Comparison of ENCODE assay signal across 31 mouse cellular contexts in the genomic region with DNA sequence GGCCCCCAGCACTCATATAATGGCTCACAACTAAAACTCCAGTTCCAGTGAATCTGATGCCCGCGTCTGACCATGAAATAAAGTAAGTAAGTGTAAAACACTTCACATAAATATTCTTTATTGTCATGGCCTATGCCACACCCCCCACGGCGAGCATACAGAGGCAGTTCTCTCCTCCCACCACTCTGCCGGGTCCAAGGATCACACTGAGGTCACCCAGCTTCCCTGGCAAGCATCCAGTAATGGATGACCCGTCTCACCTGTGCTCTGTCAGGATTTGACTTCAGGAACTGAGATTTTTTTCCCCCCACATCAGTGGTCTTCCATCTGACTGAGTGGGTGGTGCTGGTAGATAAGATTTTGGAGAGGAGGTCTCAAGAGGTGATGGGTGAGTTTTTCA. TPM values are rescaled to one million over a fixed set of nuclear protein-coding genes. Genes with fewer than 3 reads are reported as not detected.
A peak's percentile ranks its signal among the peaks of the same experiment; 100 is the strongest.
DNase-seq lines count a peak whose midpoint lies in the region; ATAC-seq and TF ChIP-seq lines count a peak whose summit lies in the region.
"Had no signal": no experiment of that assay in that cellular context is flagged by ENCODE, and none has a peak within 500 bp of the region (broad histone marks: within the 10 kb centered on the region; RNA-seq: fewer than 3 reads in every experiment).

No protein-coding gene starts in this region.

- H3K4me1 ChIP-seq in liver, embryonic 13.5 days (replicated peaks), result 0 out of 2 replicates have a peak, but pooled peaks cover 4% of the 10 kb centered on the region
- H3K4me1 ChIP-seq in liver, embryonic 11.5 days (replicated peaks; ENCODE audit: control insufficient read depth, insufficient read depth, low read length), result 0 out of 2 replicates have a peak, but pooled peaks cover 4% of the 10 kb centered on the region
- no peaks in the 10 kb centered on the region for H3K4me1 ChIP-seq in stomach, postnatal 0 days (replicated peaks; ENCODE audit: control insufficient read depth, insufficient read depth)
- H3K4me1 ChIP-seq in forebrain, embryonic 12.5 days, result peaks cover 21% of the 10 kb centered on the region

- no peak for TF ChIP-seq EP300 in stomach, postnatal 0 days (optimal IDR thresholded peaks at IDR 0.05)

- H3K36me3 ChIP-seq in liver, embryonic 13.5 days, result no peaks in the 10 kb centered on the region
- H3K36me3 ChIP-seq in liver, embryonic 11.5 days (ENCODE audit: control insufficient read depth, insufficient read depth, low read length), result no peaks in the 10 kb centered on the region
- H3K36me3 ChIP-seq in stomach, postnatal 0 days (ENCODE audit: control insufficient read depth, insufficient read depth, low read length), result no peaks in the 10 kb centered on the region
- no peaks in the 10 kb centered on the region for H3K36me3 ChIP-seq in forebrain, embryonic 12.5 days (replicated peaks)
- H3K36me3 ChIP-seq: embryonic facial prominence, embryonic 12.5 days; forebrain, embryonic 15.5 days; hindbrain, embryonic 12.5 days; limb, embryonic 10.5 days; limb, embryonic 15.5 days had no signal

- H3K9me3 ChIP-seq in liver, embryonic 13.5 days (replicated peaks), result no peaks in the 10 kb centered on the region
- H3K9me3 ChIP-seq in liver, embryonic 11.5 days (ENCODE audit: control insufficient read depth, low read length), result no peaks in the 10 kb centered on the region
- H3K9me3 ChIP-seq in stomach, postnatal 0 days (ENCODE audit: control insufficient read depth, low read length), result no peaks in the 10 kb centered on the region
- no peaks in the 10 kb centered on the region for H3K9me3 ChIP-seq in forebrain, embryonic 12.5 days
- H3K9me3 ChIP-seq: embryonic facial prominence, embryonic 12.5 days; forebrain, embryonic 15.5 days; hindbrain, embryonic 12.5 days; limb, embryonic 10.5 days; limb, embryonic 15.5 days had no signal

- TF ChIP-seq CTCF in stomach, postnatal 0 days (IDR thresholded peaks at IDR 0.05; ENCODE audit: low read depth), result no peak

- no peak overlapping the region for H3K4me2 ChIP-seq in liver, embryonic 13.5 days
- no peak overlapping the region for H3K4me2 ChIP-seq in liver, embryonic 11.5 days
- no peak overlapping the region for H3K4me2 ChIP-seq in stomach, postnatal 0 days (replicated peaks; ENCODE audit: low read depth)
- no peak overlapping the region for H3K4me2 ChIP-seq in forebrain, embryonic 12.5 days
- H3K4me2 ChIP-seq: embryonic facial prominence, embryonic 12.5 days; forebrain, embryonic 15.5 days; heart, embryonic 11.5 days; hindbrain, embryonic 12.5 days; limb, embryonic 15.5 days; lung, embryonic 14.5 days; midbrain, embryonic 11.5 days had no signal

- DNase-seq in kidney, adult 8-10 months, result peak; percentile 30 to 32
- no peak for DNase-seq in kidney, adult 18-20 months
- no peak for DNase-seq in liver, embryonic 13.5 days
- no peak for DNase-seq in liver, embryonic 11.5 days (ENCODE audit: low spot score)
- peak; percentile 47 to 63 for DNase-seq in kidney, postnatal 4 days
- peak; percentile 68 for DNase-seq in stomach, postnatal 0 days (ENCODE audit: low spot score)
- DNase-seq in lung, postnatal 14 days, result no peak
- DNase-seq: adrenal gland, postnatal 14 days; cerebellum, adult 18-20 months; cerebellum, postnatal 36 days; embryo, embryonic 11 days; gastrocnemius, postnatal 36 days; heart, adult 18-20 months; heart, postnatal 36 days; layer of hippocampus, adult 9-11 months; lung, embryonic 14.5 days; spleen, adult 18-20 months; thymus, adult 2 months; thymus, postnatal 4 days had no signal

- H3K4me3 ChIP-seq in liver, embryonic 13.5 days (replicated peaks), result no peak overlapping the region
- H3K4me3 ChIP-seq in liver, embryonic 11.5 days (ENCODE audit: low read depth, low read length), result no peak overlapping the region
- no peak overlapping the region for H3K4me3 ChIP-seq in stomach, postnatal 0 days (ENCODE audit: low read depth, low read length)
- H3K4me3 ChIP-seq in forebrain, embryonic 12.5 days (replicated peaks), result no peak overlapping the region
- H3K4me3 ChIP-seq: embryonic facial prominence, embryonic 12.5 days; forebrain, embryonic 15.5 days; hindbrain, embryonic 12.5 days; limb, embryonic 10.5 days; limb, embryonic 15.5 days had no signal

- 0 out of 2 replicates have a peak, but pooled peaks have one; percentile 20 for ATAC-seq in liver, embryonic 13.5 days (ENCODE audit: low read depth)
- no peak for ATAC-seq in liver, embryonic 11.5 days (replicated peaks; ENCODE audit: low FRiP score)
- ATAC-seq in stomach, postnatal 0 days (ENCODE audit: low FRiP score, low TSS enrichment), result peak; percentile 56; the same call in 1 of the 2 replicates
- ATAC-seq in forebrain, embryonic 12.5 days (ENCODE audit: low FRiP score), result no peak
- ATAC-seq: CD4-positive, CD25-positive, alpha-beta regulatory T cell, adult 4 months; forebrain, embryonic 15.5 days; hindbrain, postnatal 0 days; midbrain, embryonic 16.5 days had no signal

- peaks cover 40% of the 10 kb centered on the region for H3K27me3 ChIP-seq in liver, embryonic 13.5 days
- peaks cover 34% of the 10 kb centered on the region for H3K27me3 ChIP-seq in liver, embryonic 11.5 days (replicated peaks; ENCODE audit: control insufficient read depth, insufficient read depth, low read length)
- H3K27me3 ChIP-seq in stomach, postnatal 0 days (ENCODE audit: control insufficient read depth, insufficient read depth, low read length), result no peaks in the 10 kb centered on the region
- H3K27me3 ChIP-seq in forebrain, embryonic 12.5 days, result peaks cover 84% of the 10 kb centered on the region

- no peak overlapping the region for H3K27ac ChIP-seq in liver, embryonic 13.5 days
- H3K27ac ChIP-seq in liver, embryonic 11.5 days (ENCODE audit: low read depth, low read length), result no peak overlapping the region
- H3K27ac ChIP-seq in stomach, postnatal 0 days (replicated peaks), result no peak overlapping the region
- H3K27ac ChIP-seq in forebrain, embryonic 12.5 days, result no peak overlapping the region
- H3K27ac ChIP-seq: embryonic facial prominence, embryonic 12.5 days; forebrain, embryonic 15.5 days; hindbrain, embryonic 12.5 days; hindbrain, postnatal 0 days; kidney, postnatal 0 days; limb, embryonic 10.5 days; limb, embryonic 15.5 days had no signal

- WGBS in liver, embryonic 13.5 days (ENCODE audit: insufficient replicate concordance), result 51% methylated on average over 6 of the region's 6 CpGs
- WGBS in liver, embryonic 11.5 days, result 54% methylated on average over 6 of the region's 6 CpGs
- 28% methylated on average over 6 of the region's 6 CpGs for WGBS in stomach, postnatal 0 days
- WGBS in forebrain, embryonic 12.5 days, result 75% methylated on average over 6 of the region's 6 CpGs

- H3K9ac ChIP-seq in liver, embryonic 13.5 days, result no peak overlapping the region
- H3K9ac ChIP-seq in liver, embryonic 11.5 days (ENCODE audit: low read depth, low read length), result no peak overlapping the region
- H3K9ac ChIP-seq in stomach, postnatal 0 days (ENCODE audit: low read length), result no peak overlapping the region
- no peak overlapping the region for H3K9ac ChIP-seq in forebrain, embryonic 12.5 days
- H3K9ac ChIP-seq: embryonic facial prominence, embryonic 12.5 days; forebrain, embryonic 15.5 days; hindbrain, embryonic 12.5 days; limb, embryonic 15.5 days; lung, embryonic 14.5 days had no signal

RNA-seq across cellular contexts. Expression of gene Pitpnm3, which starts 4.6 kb away (rescaled TPM):
- polyA plus RNA-seq in liver, embryonic 13.5 days (2015; fragmentation: Nextera tagmentation; extraction: Ambion mirVana), result 0.06 and 0.14 TPM in 2 replicates
- polyA plus RNA-seq in liver, embryonic 11.5 days (2014; fragmentation: Nextera tagmentation; extraction: Ambion mirVana), result 0.08 and 0.31 TPM in 2 replicates
- 1.2 and 1.3 TPM in 2 replicates for polyA plus RNA-seq in stomach, postnatal 0 days (2015; fragmentation: Nextera tagmentation; extraction: Ambion mirVana)
- polyA plus RNA-seq in forebrain, embryonic 12.5 days (2016; fragmentation: Nextera tagmentation; extraction: Ambion mirVana), result 0.41 and 0.58 TPM in 2 replicates

Comparison
In these comparisons a context has a peak if more than half of its experiments do, and no peak if none do; other contexts are left out.
1. DNase-seq: peak in kidney, adult 8-10 months (2 of 2), kidney, postnatal 4 days (2 of 2) and stomach, postnatal 0 days (single experiment); none in kidney, adult 18-20 months (single experiment), liver, embryonic 13.5 days (single experiment), liver, embryonic 11.5 days (single experiment) and lung, postnatal 14 days (single experiment).
2. ATAC-seq: peak in liver, embryonic 13.5 days (single experiment) and stomach, postnatal 0 days (single experiment); none in liver, embryonic 11.5 days (single experiment) and forebrain, embryonic 12.5 days (single experiment).